Mouse (Mus musculus) MEL (cell line): Measurements from ENCODE around the gene Fgf23. TPM values are rescaled to one million over a fixed set of nuclear protein-coding genes. Genes with fewer than 3 reads are reported as not detected.

Experiments used
- DNase-seq: peaks from one replicate; pipeline ENCODE4 v3.0.0; 2011; ENCODE audit warnings: low read depth, low spot score
- H3K27ac ChIP-seq: 2 replicates; pipeline ENCODE4 v1.5.1; 2012; ENCODE audit warnings: low read depth, mild to moderate bottlenecking, control low read depth, low read length, moderate library complexity; ENCODE audit not compliant: control insufficient read depth
- H3K27me3 ChIP-seq, 2 experiments: fragments of 150-350 bp in 1 of 2; sonication (generic) in 1 of 2; 2 replicates each; pipeline ENCODE4 v1.6.1; 2012; ENCODE audit warnings: low read length in 2 of 2, mild to moderate bottlenecking in 2 of 2, improper control_type of control experiment in 1 of 2, moderate library complexity in 1 of 2; ENCODE audit not compliant: insufficient read depth in 2 of 2, control insufficient read depth in 1 of 2
- H3K36me3 ChIP-seq, 2 experiments: 2 replicates each; pipeline ENCODE4 v1.6.1; 2012 to 2014; ENCODE audit warnings: low read length in 2 of 2, improper control_type of control experiment in 1 of 2, inconsistent platforms in 1 of 2, mild to moderate bottlenecking in 1 of 2; ENCODE audit not compliant: insufficient read depth in 2 of 2, control insufficient read depth in 1 of 2
- H3K4me1 ChIP-seq, 2 experiments: fragments of 150-350 bp in 1 of 2; sonication (generic) in 1 of 2; 2 replicates each; pipeline ENCODE4 v1.6.1; 2012; ENCODE audit warnings: low read length in 2 of 2, improper control_type of control experiment in 1 of 2, mild to moderate bottlenecking in 1 of 2; ENCODE audit not compliant: insufficient read depth in 2 of 2, control insufficient read depth in 1 of 2
- H3K4me3 ChIP-seq, 2 experiments: fragments of 150-350 bp in 1 of 2; sonication (generic) in 1 of 2; 2 replicates each; pipeline ENCODE4 v1.5.1; 2012; ENCODE audit warnings: low read depth in 2 of 2, low read length in 2 of 2, mild to moderate bottlenecking in 2 of 2, moderate library complexity in 2 of 2, control low read depth in 1 of 2, improper control_type of control experiment in 1 of 2; ENCODE audit not compliant: control insufficient read depth in 1 of 2, insufficient read depth in 1 of 2
- H3K79me2 ChIP-seq: 2 replicates; pipeline ENCODE4 v1.6.1; 2012; ENCODE audit warnings: mild to moderate bottlenecking, low read length, moderate library complexity; ENCODE audit not compliant: control insufficient read depth, poor library complexity, insufficient read depth
- H3K9ac ChIP-seq: 2 replicates; pipeline ENCODE4 v1.6.1; 2012; ENCODE audit warnings: low read depth, mild to moderate bottlenecking, control low read depth, low read length, moderate library complexity; ENCODE audit not compliant: control insufficient read depth, poor library complexity, severe bottlenecking
- H3K9me3 ChIP-seq: fragments of 150-350 bp; sonication (generic); replicated peaks from 2 replicates; pipeline ENCODE4 v1.6.1; 2012; ENCODE audit warnings: mild to moderate bottlenecking, low read length, improper control_type of control experiment, moderate library complexity; ENCODE audit not compliant: insufficient read depth
- ETS1 ChIP-seq: IDR thresholded peaks from 2 replicates; pipeline ENCODE4 v1.6.1; 2012; ENCODE audit warnings: low read depth, mild to moderate bottlenecking, inconsistent platforms, low read length, improper control_type of control experiment, moderate library complexity
- MAX ChIP-seq: IDR thresholded peaks from 2 replicates; pipeline ENCODE4 v1.6.1; 2011; ENCODE audit warnings: low read length, improper control_type of control experiment
- MYC ChIP-seq: IDR thresholded peaks from 2 replicates; pipeline ENCODE4 v1.6.1; 2011; ENCODE audit warnings: low read depth, mild to moderate bottlenecking, low read length, improper control_type of control experiment, moderate library complexity
- ZNF384 ChIP-seq: IDR thresholded peaks from 2 replicates; pipeline ENCODE4 v1.6.1; 2012; ENCODE audit warnings: low read depth, mild to moderate bottlenecking, inconsistent platforms, low read length, improper control_type of control experiment
- polyA plus RNA-seq, 2 experiments: library from polyadenylated mRNA; stranded (reverse) in 1 of 2; unstranded in 1 of 2; fragments of >175 nt in 1 of 2; fragments of >200 nt in 1 of 2; gene quantifications; 2 replicates each; pipeline versions ENCODE4 v1.2.1 to v1.2.4; 2012; ENCODE audit warnings: low replicate concordance in 2 of 2, low read depth in 1 of 2; ENCODE audit not compliant: insufficient read length in 2 of 2, insufficient read depth in 1 of 2, missing spikeins in 1 of 2
- total RNA-seq: library from RNA; depleted of rRNA; stranded (reverse); fragments of 300-350 nt; gene quantifications from 2 replicates; pipeline ENCODE4 v1.2.3, GENCODE M21; 2012; rRNA removed

Fgf23 gene
- total and polyA plus RNA-seq, 3 experiments: not detected

DNA sequence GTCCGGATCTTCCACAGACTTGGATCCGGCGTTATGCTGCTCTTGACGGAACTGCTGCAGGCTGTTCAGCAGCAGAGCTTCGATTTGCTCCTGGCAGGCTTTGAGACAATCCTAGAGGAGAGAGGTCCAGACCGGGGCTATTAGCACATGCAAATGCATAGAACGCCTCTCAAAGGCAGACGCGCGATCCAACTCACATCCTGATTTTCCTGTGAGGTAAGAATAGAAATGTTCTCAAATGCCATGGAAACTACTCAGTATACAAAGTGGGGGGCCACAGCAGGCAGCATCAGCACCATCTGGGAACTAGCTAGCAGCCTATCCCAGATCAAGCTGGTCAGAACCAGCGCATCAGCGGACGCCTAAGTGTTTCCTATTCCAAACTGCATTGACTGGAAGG lies 57.7 kb downstream of the Fgf23 start:
- Histone ChIP-seq H3K36me3 (peaks cover 3 to 29% of the 10 kb centered on the region in 2 experiments; a peak in 3 of 4 replicates), H3K4me3 (no peak overlapping the region)
- no peak for TF ChIP-seq MAX
- TF ChIP-seq ETS1: no peak
- TF ChIP-seq ZNF384: no peak
- TF ChIP-seq MYC: no peak

More for the DNA sequence above, 57.7 kb downstream of the Fgf23 start:
- no peaks in the 10 kb centered on the region for H3K9me3 ChIP-seq
- no peak overlapping the region for H3K27ac ChIP-seq
- no peaks in the 10 kb centered on the region for H3K27me3 ChIP-seq
- no peak overlapping the region for H3K9ac ChIP-seq
- no peaks in the 10 kb centered on the region for H3K79me2 ChIP-seq
- H3K4me1 ChIP-seq: no peaks in the 10 kb centered on the region
- no peak for DNase-seq

Other genes starting within 250 kb of the Fgf23 start
- gene Ndufa9, start 223.8 kb upstream of the Fgf23 start, total RNA-seq: 156 and 162 TPM in 2 replicates
- 100 to 1,000 TPM in 1 of 2 experiments, not detected in 1; 176 TPM for gene Ndufa9, start 223.8 kb upstream of the Fgf23 start, polyA plus RNA-seq
- gene Akap3, start 219.8 kb upstream of the Fgf23 start, total RNA-seq: not detected in 2 replicates
- not detected for gene Akap3, start 219.8 kb upstream of the Fgf23 start, polyA plus RNA-seq
- not detected in 2 replicates for gene Dyrk4, start 151.1 kb upstream of the Fgf23 start, total RNA-seq
- gene Dyrk4, start 151.1 kb upstream of the Fgf23 start, polyA plus RNA-seq: under 1 TPM in 1 of 2 experiments, not detected in 1; 0.08 TPM
- gene Rad51ap1, start 133.3 kb upstream of the Fgf23 start, total RNA-seq: 52.8 and 55.2 TPM in 2 replicates
- gene Rad51ap1, start 133.3 kb upstream of the Fgf23 start, polyA plus RNA-seq: 100 to 1,000 TPM in 1 of 2 experiments, not detected in 1; 108 TPM
- gene D6Wsu163e, start 132.9 kb upstream of the Fgf23 start, total RNA-seq: 31.4 and 36.6 TPM in 2 replicates
- 10 to 100 TPM in 1 of 2 experiments, not detected in 1; 28.4 TPM for gene D6Wsu163e, start 132.9 kb upstream of the Fgf23 start, polyA plus RNA-seq
- not detected in 2 replicates for gene Fgf6, start 57.3 kb upstream of the Fgf23 start, total RNA-seq
- gene Fgf6, start 57.3 kb upstream of the Fgf23 start, polyA plus RNA-seq: not detected
- 3.2 and 3.8 TPM in 2 replicates for gene Tigar, start 36.7 kb downstream of the Fgf23 start, total RNA-seq
- gene Tigar, start 36.7 kb downstream of the Fgf23 start, polyA plus RNA-seq: 1 to 10 TPM in 1 of 2 experiments, not detected in 1; 5.6 TPM
- 62.3 and 67.3 TPM in 2 replicates for gene Ccnd2, start 79.3 kb downstream of the Fgf23 start, total RNA-seq
- gene Ccnd2, start 79.3 kb downstream of the Fgf23 start, polyA plus RNA-seq: 100 to 1,000 TPM; 198 to 407 TPM